Mouse (Mus musculus) lung, embryonic 14.5 days (tissue): ENCODE results near the gene Rasgef1b. TPM values are rescaled to one million over a fixed set of nuclear protein-coding genes. Genes with fewer than 3 reads are reported as not detected.

Experiments
- ATAC-seq: fragments of 200-750 bp; cut with Nextera tagmentation; 2 replicates; pipeline ENCODE4 v1.8.0; 2017; ENCODE audit warnings: mild to moderate bottlenecking, moderate TSS enrichment, moderate library complexity; ENCODE audit not compliant: insufficient read depth
- DNase-seq: peaks from one replicate; pipeline ENCODE4 v3.0.0-alpha.2; 2015
- H3K27ac ChIP-seq: fragments of 300-500 bp; sonication (generic); 2 replicates; pipeline ENCODE4 v1.5.1; 2014; ENCODE audit warnings: low read depth, mild to moderate bottlenecking, moderate library complexity
- H3K27me3 ChIP-seq: fragments of 300-500 bp; sonication (generic); 2 replicates; pipeline ENCODE4 v1.6.1; 2014; ENCODE audit warnings: low read length, control low read depth; ENCODE audit not compliant: insufficient read depth
- H3K36me3 ChIP-seq: fragments of 300-500 bp; sonication (generic); 2 replicates; pipeline ENCODE4 v1.6.1; 2014; ENCODE audit warnings: control low read depth; ENCODE audit not compliant: insufficient read depth
- H3K4me1 ChIP-seq: fragments of 300-500 bp; sonication (generic); 2 replicates; pipeline ENCODE4 v1.6.1; 2014; ENCODE audit warnings: antibody characterized with exemption, control low read depth; ENCODE audit not compliant: insufficient read depth
- H3K4me2 ChIP-seq: fragments of 300-500 bp; sonication (generic); 2 replicates; pipeline ENCODE4 v1.6.1; 2014; ENCODE audit warnings: mild to moderate bottlenecking
- H3K4me3 ChIP-seq: fragments of 300-500 bp; sonication (generic); 2 replicates; pipeline ENCODE4 v1.5.1; 2014; ENCODE audit warnings: low read depth, low read length
- H3K9ac ChIP-seq: fragments of 300-500 bp; sonication (generic); 2 replicates; pipeline ENCODE4 v1.6.1; 2014
- H3K9me3 ChIP-seq: fragments of 300-500 bp; sonication (generic); 2 replicates; pipeline ENCODE4 v1.6.1; 2016; ENCODE audit warnings: low read depth, low read length, control low read depth
- CTCF ChIP-seq: IDR thresholded peaks from 2 replicates; pipeline ENCODE4 v1.5.1; 2016; ENCODE audit warnings: antibody characterized with exemption, low read depth
- WGBS: fragments of 180-500 bp; shearing (Covaris S2); extraction: QIAGEN DNeasy Blood & Tissue Kit; methylation state at CpG from one replicate; pipeline ENCODE4 v1.1.7; 2014; 5-methylcytosine and 5-hydroxymethylcytosine counted together
- polyA plus RNA-seq: library from polyadenylated mRNA; unstranded; fragments of >200 nt; fragmentation: Nextera tagmentation; extraction: Ambion mirVana; gene quantifications from 2 replicates; pipeline ENCODE4 v1.2.1, GENCODE M21; 2014

The Rasgef1b gene
- polyA plus RNA-seq, 1 experiment from 2014 or later: 15.9 TPM

DNA sequence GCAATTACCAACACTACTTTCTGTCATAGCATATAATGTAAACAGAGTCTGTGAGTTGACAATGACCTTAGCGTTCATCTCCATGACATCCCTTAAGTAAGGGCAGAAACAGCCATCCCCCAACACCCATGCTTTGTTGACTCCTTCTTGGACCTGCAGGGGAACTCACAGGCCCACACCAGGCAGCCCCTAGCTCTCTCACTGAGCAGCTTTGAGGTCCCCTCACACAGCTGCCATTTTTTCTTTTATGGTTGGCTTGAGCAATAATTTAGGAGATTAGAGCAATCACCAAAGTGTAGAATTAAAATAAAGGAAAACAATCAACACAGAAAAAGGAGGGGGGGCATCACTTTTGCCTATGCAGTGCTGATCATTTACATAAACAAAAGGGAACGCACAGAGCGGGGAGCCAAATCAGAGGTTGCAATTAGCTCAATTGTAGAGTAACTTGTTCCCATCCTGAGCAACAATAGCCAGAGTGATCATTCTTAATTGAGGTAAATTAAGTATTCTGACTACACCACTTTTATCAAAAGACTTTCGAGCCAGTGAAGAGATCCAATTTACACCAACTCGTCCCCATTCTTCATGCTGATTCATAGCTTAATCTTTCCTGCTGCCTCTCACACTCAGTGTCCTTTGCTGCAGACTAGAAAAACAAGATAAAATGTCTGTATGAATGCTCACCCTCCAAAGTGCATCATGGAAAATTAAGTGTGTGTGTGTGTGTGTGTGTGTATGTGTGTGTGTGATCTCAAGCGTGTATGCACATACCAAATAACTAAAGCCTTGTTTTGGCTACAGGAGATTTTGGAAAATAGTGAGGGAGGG is 184.0 kb downstream of the Rasgef1b start:
- Histone ChIP-seq H3K36me3 (no peaks in the 10 kb centered on the region), H3K4me3 (no peak overlapping the region), H3K27me3 (no peaks in the 10 kb centered on the region; the same call in 1 of the 2 replicates), H3K9me3 (no peaks in the 10 kb centered on the region), H3K4me1 (no peaks in the 10 kb centered on the region), H3K4me2 (no peak overlapping the region), H3K9ac (no peak overlapping the region), H3K27ac (no peak overlapping the region)
- ATAC-seq (no peak), DNase-seq (no peak)
- 68% methylated on average over 6 of the region's 6 CpGs for WGBS
- TF ChIP-seq CTCF: no peak

GRCm38 (mm10) chr5:99541999-99542765 is 186.7 kb downstream of the Rasgef1b start:
- no peak for DNase-seq
- H3K4me2 ChIP-seq: no peak overlapping the region
- H3K36me3 ChIP-seq: no peaks in the 10 kb centered on the region
- H3K4me3 ChIP-seq: no peak overlapping the region
- no peaks in the 10 kb centered on the region; the same call in 1 of the 2 replicates for H3K27me3 ChIP-seq
- H3K4me1 ChIP-seq: no peaks in the 10 kb centered on the region
- H3K9ac ChIP-seq: no peak overlapping the region
- H3K9me3 ChIP-seq: no peaks in the 10 kb centered on the region
- H3K27ac ChIP-seq: no peak overlapping the region
- no peak for ATAC-seq
- 73% methylated on average over 2 of the region's 2 CpGs for WGBS
- no peak for TF ChIP-seq CTCF

DNA sequence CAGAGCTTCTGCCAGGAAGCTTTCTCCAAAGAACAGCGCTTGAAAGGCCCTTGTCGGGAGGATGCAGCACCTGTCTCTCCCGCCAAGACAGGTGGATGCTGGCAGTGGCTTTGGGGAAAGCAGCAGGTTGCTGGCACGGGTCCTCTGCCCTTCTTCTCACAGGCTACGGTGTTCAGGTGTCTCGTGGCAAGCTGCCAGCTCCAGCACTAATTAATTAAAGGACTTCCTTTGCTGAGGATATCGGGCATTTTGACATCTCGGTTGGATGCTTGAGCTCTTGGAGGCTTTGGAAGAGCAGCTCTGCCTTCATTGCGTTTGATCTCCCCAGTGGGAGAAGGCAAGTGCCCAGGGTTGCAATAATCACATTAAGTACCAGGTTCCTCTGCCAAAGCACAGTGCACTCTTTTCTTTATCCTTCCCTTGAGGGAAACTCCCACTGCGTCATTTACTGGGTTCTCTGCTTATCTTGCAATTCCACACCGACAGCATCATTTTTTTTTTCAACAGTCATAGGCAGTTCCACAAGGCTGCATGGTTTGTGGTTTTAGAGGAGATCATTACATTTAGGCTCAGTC is 187.5 kb downstream of the Rasgef1b start:
- Histone ChIP-seq H3K4me3 (no peak overlapping the region), H3K27ac (no peak overlapping the region), H3K4me1 (no peaks in the 10 kb centered on the region), H3K4me2 (no peak overlapping the region), H3K9ac (no peak overlapping the region), H3K36me3 (no peaks in the 10 kb centered on the region), H3K9me3 (no peaks in the 10 kb centered on the region), H3K27me3 (no peaks in the 10 kb centered on the region; the same call in 1 of the 2 replicates)
- WGBS: 36% methylated on average over 11 of the region's 11 CpGs
- ATAC-seq: no peak
- no peak for TF ChIP-seq CTCF
- DNase-seq: no peak

DNA sequence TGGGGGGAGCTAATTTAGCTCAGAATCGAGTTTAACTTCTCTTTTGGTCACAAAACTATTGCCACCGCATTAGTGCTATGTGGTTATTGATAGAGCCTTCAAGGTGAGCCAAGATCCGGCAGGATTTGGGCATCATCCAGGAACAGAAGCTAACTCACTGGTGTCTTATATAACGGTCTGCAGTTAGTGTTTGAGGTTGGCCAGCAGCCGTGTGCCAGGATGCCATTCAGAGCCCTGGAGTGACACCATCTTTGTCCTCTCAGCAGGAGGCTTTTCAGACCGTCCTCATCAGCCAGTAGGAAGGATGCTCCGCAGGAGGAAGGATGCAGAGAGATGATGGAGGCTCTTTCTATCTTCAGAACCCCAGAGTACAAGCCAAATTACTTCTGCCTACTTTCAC is 195.4 kb downstream of the Rasgef1b start:
- Histone ChIP-seq H3K9me3 (no peaks in the 10 kb centered on the region), H3K27me3 (no peaks in the 10 kb centered on the region), H3K27ac (no peak overlapping the region), H3K4me1 (no peaks in the 10 kb centered on the region), H3K4me3 (no peak overlapping the region), H3K4me2 (no peak overlapping the region), H3K36me3 (no peaks in the 10 kb centered on the region), H3K9ac (no peak overlapping the region)
- TF ChIP-seq CTCF: no peak
- 68% methylated on average over 7 of the region's 7 CpGs for WGBS
- DNase-seq (no peak), ATAC-seq (no peak)

DNA sequence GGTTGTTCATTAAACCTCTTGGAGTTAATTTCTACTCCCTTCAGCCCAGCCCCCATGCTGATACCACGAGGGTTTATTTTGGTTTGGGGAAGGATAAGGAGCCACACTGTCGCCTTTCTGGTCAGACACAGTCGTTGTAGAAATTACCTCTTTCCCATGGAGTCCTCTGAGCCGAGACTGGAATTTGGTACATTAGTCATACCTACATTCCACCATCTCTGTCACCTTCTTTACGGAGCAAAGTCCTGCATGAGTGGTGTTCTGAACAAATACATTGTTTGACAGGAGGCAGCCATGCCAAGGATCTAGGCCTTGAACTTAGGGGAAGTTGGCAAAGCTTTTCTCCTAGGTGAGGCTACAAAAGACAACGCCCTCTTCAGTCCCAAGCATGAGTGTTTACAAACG is 202.1 kb downstream of the Rasgef1b start:
- no peak for ATAC-seq

DNA sequence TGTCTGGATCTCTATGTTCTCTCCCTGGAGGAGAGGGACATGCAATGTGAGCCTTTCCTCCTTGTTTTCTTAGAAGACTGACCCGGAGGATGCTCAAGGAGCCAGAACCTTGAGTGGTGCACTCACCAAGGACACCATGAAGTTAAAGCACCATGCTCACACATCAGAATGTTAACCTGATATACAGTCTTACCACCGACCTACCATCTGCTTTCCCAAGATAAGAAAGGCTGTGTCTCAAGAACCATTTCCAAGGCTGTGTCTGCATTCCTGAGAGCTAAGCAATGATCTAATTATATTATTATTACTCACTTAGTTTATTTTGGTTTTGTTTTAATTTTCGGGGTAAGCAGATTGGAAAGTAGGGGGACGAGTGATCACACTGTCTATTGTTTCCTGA is 203.2 kb downstream of the Rasgef1b start:
- 66% methylated on average over 4 of the region's 4 CpGs for WGBS
- no peak for TF ChIP-seq CTCF
- Histone ChIP-seq H3K4me3 (no peak overlapping the region), H3K4me2 (no peak overlapping the region), H3K9me3 (no peaks in the 10 kb centered on the region), H3K36me3 (no peaks in the 10 kb centered on the region), H3K4me1 (peaks cover 14% of the 10 kb centered on the region), H3K27me3 (no peaks in the 10 kb centered on the region), H3K9ac (no peak overlapping the region), H3K27ac (no peak overlapping the region)
- ATAC-seq: no peak
- no peak for DNase-seq

More for the DNA sequence above, 202.1 kb downstream of the Rasgef1b start:
- Histone ChIP-seq H3K27me3 (no peaks in the 10 kb centered on the region), H3K4me3 (no peak overlapping the region), H3K36me3 (no peaks in the 10 kb centered on the region), H3K4me1 (peaks cover 9% of the 10 kb centered on the region), H3K4me2 (no peak overlapping the region), H3K9ac (no peak overlapping the region), H3K27ac (no peak overlapping the region), H3K9me3 (no peaks in the 10 kb centered on the region)
- no peak for TF ChIP-seq CTCF
- no peak for DNase-seq
- WGBS: 34% methylated on average over 7 of the region's 7 CpGs
